Mouse (Mus musculus) thymus, adult 2 months (tissue): ENCODE results near the gene Sncg.

Experiments
- CTCF ChIP-seq: fragments of 200-500 bp; IDR thresholded peaks from 2 replicates; pipeline ENCODE4 v1.5.1; 2012; ENCODE audit warnings: mild to moderate bottlenecking, control low read depth, low read length, moderate library complexity, borderline replicate concordance; ENCODE audit not compliant: control insufficient read depth, poor library complexity, insufficient read depth; ENCODE audit errors: extremely low read depth
- POLR2A ChIP-seq: fragments of 200-500 bp; IDR thresholded peaks from 2 replicates; pipeline ENCODE4 v1.6.1; 2012; ENCODE audit warnings: mild to moderate bottlenecking, low read length, control low read depth, moderate library complexity; ENCODE audit not compliant: control insufficient read depth, poor library complexity, insufficient read depth; ENCODE audit errors: extremely low read depth

DNA sequence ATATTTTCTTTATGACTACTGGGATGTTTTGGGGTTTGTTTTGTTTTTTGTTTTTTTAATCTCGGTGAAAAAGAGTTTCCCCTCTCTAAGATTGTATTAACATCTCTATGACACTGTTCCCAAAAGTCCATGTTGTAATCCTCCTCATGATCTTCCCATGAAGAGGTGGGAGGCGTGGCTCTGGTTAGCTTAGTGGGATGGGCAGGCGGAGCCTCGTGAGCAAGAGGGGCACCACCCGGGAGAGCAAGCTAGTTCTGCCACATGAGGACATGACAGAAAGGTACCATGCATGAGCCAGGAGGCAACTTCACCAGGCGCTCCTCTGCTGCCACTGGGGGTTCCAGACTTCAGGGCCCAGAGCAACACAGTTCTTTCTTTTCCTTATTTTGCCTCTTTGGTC, 22.1 kb downstream of the Sncg start:
- TF ChIP-seq CTCF: no peak
- no peak for TF ChIP-seq POLR2A
